Mouse (Mus musculus): ENCODE measurements around the gene Pth2.
"Not testable (repeated sequence)": the region's sequence is repeated elsewhere in the genome, so short reads cannot be mapped to it uniquely, and the experiment has no call there.

Pth2 gene

GRCm38 (mm10) chr7:45180896-45181477 lies at the start of gene Pth2:
Gene Pth2 (plus strand): TSS chr7:45180995.
- DNase-seq, result no peak

GRCm38 (mm10) chr7:45131850-45132249 lies 48.9 kb upstream of the Pth2 start:
- no peak for DNase-seq

DNA sequence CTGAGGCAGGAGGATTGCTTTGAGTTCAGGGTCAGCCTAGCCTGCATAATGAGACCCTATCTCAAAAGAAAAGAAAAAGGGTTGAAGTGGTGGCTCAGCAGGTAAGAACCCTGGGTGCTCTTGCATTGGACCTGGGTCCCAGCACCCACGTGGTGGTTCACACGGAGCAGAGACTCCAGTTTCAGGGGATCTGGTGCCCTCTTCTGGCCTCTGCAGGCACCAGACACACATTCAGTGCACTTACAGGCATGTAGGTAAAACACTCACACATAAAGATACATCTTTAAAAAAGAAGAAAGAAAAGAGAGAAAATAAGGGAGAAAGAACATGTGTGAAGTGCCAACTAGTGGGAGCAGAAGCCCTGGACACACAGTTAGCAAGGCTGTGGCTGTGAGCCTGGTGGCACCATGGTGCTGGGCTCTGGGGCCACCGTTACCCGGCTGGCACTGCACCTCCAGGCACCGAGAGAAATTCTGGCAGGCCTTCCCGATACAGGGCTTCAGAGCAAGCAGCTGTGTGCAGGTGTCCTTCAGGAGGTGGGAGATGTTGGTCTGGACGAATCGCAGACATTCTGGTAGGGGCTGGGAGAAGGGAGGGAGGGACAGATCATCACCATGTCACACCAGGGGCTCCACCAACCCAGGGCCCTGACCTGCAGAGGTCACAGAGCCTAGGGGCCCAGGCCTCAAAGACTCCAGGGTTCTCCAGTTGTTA lies 47.2 kb upstream of the Pth2 start:
- DNase-seq, result no peak

- peak; percentile 40 to 64 for DNase-seq
Measured at GRCm38 (mm10) chr7:45134544-45135026, 46.2 kb upstream of the Pth2 start.

DNA sequence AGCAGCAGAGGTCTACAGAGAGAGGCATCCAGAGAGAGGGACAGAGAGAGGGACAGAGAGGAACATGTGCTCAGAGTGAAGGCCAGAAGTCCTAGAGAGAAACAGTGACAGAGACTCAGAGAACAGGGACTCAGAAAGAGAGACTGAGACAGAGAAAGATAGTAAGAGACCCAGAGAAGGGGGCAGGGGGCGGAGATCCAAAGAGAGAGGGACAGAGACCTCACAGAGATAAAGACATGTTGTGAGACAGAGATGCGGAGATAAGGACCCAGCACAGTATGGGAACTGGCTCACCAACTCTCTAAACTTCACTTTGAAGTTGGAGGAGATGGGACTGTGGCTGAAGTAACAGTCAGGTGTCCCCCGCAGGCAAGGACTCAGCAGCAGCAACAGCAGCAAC lies 45.4 kb upstream of the Pth2 start:
- no peak for DNase-seq

DNA sequence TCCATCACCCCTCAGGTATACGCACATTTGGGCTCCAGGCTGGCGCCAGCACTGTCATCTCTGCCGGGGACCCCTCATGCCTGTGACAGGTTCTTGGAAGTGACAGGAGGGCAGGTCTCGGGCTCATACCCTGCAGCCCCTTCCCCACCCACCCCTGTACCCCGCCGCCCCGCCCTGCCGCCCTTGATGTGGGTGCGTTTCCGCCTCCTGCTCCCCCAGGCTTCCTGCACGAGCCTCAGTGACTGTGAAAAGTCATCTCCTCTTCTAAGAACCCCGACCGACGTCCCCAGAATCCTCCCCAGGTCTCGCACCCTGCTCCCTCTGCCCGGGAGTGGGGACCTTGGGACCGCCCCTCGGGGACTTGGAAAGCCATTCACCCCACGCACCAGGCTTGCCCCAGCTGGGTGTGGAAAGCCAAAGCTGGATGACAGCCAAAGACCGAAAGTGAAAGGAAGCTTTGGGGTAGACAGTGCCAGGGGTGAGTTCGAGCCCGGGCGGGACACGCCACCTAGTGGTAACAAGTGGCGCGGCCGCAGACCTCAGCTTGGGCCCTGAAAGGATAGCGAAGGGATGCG lies 44.7 kb upstream of the Pth2 start, which contains the start of the genes Gm45713 and Flt3l:
Gene Gm45713 (minus strand): TSS at position 239 of the 575 bp plus-strand sequence.
Gene Flt3l (minus strand): TSS at position 440 of the 575 bp plus-strand sequence.
- DNase-seq, result peak; percentile 91

GRCm38 (mm10) chr7:45137171-45138006 lies 43.4 kb upstream of the Pth2 start:
- DNase-seq, result peak; percentile 40 to 59

- no peak for DNase-seq
Measured at GRCm38 (mm10) chr7:45138403-45138802, 42.4 kb upstream of the Pth2 start.

DNA sequence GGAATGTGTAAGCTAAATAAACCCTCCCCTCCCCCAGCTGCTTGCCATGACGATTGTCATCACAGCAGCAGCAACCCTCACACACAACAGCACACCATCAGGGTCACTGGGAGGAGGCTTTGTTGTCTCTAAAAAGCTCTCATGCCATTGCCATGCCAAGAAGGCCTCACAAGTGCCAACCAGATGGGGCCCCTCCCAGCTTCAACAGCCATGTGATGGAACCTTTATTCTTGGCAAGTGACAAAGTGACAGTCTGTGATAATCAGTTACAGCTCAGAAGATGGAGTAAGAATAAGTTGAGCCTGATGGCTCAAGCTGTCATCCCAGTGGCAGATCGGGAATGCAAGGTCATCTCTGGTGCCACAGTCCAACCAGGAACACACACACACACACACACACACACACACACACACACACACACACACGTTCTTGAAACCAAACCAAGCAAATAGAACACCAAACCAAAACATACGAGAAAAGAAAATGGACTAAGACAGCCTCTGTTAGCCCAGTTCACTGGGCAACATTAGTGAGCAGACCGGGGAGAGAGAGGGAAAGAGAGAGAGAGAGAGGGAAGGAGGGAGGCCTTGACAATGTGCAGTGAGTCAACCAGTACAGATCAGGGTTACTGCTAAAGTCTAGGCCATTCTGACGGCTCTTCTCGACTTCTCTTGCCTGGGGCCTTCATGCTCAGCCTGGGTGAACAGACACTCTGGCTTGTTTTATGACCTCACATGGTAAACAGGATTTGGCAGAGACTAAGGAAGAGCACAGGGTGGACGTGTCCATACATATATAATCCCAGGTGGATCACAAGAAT lies 40.7 kb upstream of the Pth2 start:
- no peak for DNase-seq

DNA sequence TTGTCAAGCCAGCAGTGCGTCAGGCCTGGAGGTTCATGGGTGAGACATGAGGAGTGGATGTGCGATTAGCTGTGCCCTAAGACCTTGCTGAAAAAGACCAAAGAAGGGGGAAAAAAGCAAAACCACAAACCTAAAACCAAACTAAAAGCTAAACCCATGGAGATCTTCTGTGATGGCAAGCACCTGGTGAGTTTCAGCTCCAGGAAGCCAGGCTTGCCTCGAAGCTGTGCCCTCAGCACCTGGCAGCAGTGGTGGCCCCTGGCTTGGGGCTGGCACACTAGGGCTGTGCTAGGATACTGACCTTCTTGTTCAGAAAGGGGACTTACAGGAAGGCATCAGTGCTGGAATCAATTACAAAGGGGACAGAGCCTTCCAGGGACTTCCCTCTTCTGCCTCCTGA lies 39.5 kb upstream of the Pth2 start:
- DNase-seq, result peak; percentile 39 to 69

DNA sequence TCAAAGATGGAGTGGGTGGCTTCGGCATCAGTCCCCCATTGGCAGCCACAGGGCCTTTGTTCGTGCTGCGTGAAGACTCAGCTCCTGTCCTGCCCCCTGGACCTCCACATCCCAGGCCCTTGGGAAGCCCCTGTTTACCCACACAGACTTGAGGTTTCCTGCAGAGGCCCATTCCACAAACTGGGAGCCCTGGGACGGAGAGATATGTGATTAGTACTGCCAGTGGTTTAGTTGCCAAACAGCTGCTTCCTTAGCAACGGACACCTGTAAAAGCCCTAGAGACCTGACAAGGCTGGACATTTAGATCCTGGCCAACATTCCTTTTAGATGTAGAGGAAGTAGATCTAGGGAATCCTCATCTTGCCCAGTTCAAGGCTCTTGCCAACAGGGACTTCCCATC lies 38.9 kb upstream of the Pth2 start:
- no peak for DNase-seq

DNA sequence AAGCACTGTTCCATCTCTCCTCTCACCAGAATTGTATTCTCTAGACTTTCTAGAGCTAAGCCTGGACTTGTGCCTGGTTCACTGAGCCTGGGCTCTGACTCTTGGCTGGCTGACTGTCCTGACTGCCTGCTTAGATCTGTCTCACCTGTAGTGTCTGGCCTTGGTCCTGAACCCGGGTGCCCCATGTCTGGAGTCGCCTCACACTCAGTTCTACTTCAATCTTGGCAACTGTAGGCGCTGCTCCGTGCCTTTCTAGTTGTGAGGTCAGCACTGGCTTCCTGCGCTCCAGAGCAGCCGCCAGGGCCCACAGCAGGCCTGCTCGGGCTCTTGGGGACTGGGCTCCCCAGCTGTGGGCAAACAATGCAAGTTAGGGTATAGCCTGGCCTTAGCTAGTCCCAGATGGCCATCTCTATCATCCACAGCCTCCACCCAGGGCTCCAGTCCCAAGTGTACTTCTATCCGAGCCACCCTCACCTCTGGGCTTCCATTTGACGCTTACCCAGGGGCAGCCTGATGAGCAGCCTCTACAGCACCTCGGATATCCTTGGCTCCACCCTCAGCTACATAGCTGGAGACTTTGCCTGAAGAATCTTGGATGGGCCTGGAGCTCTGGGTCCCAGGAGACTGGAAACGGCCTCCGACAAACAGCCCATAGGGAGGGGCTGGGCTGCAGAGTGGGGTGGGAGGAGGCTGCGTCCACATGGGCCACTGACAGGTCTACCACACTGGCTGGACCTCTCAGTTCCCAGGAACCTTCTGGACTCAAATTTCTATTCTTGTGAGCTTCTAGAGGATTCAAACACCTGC lies 36.2 kb upstream of the Pth2 start:
- DNase-seq, result no peak

- no peak for DNase-seq
Measured at GRCm38 (mm10) chr7:45145460-45145859, 35.3 kb upstream of the Pth2 start.

GRCm38 (mm10) chr7:45147267-45147666 lies 33.5 kb upstream of the Pth2 start:
- no peak for DNase-seq

DNA sequence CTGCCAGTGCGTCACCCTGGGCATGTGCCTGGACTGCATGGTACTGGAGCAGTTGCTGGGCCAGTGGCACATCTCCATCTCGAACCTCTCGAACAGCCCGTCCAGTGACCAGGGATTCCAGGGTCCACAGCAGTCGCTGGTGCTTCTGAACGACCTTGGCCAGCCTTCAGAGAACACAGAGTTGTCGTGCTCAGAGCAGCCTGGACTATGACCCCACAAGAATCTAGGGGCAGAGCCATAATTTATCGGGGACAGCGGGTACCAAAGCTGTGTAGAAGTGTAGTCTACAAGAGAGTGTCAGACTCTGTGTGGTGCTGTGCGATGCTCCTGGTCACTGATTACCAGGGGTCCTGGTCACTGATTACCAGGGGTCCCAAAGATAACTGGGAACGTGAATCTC lies 32.9 kb upstream of the Pth2 start:
- no peak for DNase-seq

GRCm38 (mm10) chr7:45148534-45149098 lies 32.2 kb upstream of the Pth2 start:
- no peak for DNase-seq

- no peak for DNase-seq
Measured at GRCm38 (mm10) chr7:45149545-45149944, 31.2 kb upstream of the Pth2 start.

- no peak for DNase-seq
Measured at GRCm38 (mm10) chr7:45150321-45150720, 30.5 kb upstream of the Pth2 start.

GRCm38 (mm10) chr7:45151303-45151702 lies 29.5 kb upstream of the Pth2 start:
- DNase-seq, result no peak

GRCm38 (mm10) chr7:45153052-45153451 lies 27.7 kb upstream of the Pth2 start:
- DNase-seq, result not testable (repeated sequence)

DNA sequence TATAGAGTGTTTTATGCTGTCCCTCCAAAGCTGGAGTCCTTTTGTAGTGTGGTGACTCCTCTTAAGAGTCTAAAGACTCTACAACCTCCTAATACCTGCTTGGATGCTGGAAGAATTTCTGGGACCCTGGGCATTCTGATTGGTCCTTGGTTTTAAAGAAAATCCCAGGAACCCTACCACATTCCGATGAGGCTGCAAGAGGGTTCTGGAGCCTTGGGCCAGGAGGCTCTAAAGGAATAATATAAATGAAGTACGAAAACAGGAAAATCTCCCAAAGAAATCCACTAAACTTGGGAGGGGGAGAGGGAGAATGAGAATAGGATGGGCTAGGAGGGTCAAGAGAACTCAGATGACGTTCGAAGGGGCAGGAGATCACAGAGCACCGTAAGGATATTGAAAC lies 27.2 kb upstream of the Pth2 start:
- no peak for DNase-seq

All from thymus, postnatal 36 days (tissue).